In the genomic region with DNA sequence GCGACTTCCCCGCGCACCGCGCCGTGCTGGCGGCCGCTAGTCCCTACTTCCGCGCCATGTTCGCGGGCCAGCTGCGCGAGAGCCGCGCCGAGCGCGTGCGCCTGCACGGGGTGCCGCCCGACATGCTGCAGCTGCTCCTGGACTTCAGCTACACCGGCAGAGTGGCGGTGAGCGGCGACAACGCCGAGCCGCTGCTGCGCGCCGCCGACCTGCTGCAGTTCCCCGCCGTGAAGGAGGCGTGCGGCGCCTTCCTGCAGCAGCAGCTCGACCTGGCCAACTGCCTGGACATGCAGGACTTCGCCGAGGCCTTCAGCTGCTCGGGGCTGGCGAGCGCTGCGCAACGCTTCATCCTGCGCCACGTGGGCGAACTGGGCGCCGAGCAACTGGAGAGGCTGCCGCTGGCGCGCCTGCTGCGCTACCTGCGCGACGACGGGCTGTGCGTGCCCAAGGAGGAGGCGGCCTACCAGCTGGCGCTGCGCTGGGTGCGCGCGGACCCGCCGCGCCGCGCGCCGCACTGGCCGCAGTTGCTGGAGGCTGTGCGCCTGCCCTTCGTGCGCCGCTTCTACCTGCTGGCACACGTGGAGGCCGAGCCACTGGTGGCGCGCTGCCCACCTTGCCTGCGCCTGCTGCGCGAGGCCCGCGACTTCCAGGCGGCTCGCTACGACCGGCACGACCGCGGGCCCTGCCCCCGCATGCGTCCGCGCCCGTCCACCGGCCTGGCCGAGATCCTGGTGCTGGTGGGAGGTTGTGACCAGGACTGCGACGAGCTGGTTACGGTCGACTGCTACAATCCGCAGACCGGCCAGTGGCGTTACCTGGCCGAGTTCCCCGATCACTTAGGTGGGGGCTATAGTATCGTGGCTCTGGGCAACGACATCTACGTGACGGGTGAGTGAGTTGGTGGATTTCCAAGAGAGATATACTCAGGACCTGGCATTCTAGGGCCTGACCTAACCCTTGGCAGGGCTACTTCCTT, we compare ENCODE assay signal across 8 mouse cellular contexts. TPM values are rescaled to one million over a fixed set of nuclear protein-coding genes. Genes with fewer than 3 reads are reported as not detected.
DNase-seq lines count a peak whose midpoint lies in the region; ATAC-seq lines count a peak whose summit lies in the region.

No protein-coding gene starts in this region.

- under 1% methylated on average over 79 of the region's 115 CpGs for WGBS in hindbrain, embryonic 16.5 days
- WGBS in limb, embryonic 10.5 days = under 1% methylated on average over 115 of the region's 115 CpGs
- WGBS in midbrain, embryonic 10.5 days = under 1% methylated on average over 115 of the region's 115 CpGs

- H3K36me3 ChIP-seq in erythroblast, embryonic 14.5 days (ENCODE audit: control insufficient read depth) = peaks cover 31% of the 10 kb centered on the region
- H3K36me3 ChIP-seq in hindbrain, embryonic 16.5 days (ENCODE audit: control insufficient read depth, insufficient read depth, low read length) = no peaks in the 10 kb centered on the region
- peaks cover 28% of the 10 kb centered on the region for H3K36me3 ChIP-seq in limb, embryonic 10.5 days
- peaks cover 29% of the 10 kb centered on the region for H3K36me3 ChIP-seq in midbrain, embryonic 10.5 days

- peak overlapping the region; percentile 74 for H3K9ac ChIP-seq in hindbrain, embryonic 16.5 days (ENCODE audit: low read depth, low read length)

- peaks cover 2% of the 10 kb centered on the region; the same call in 1 of the 2 replicates for H3K9me3 ChIP-seq in erythroblast, embryonic 14.5 days (ENCODE audit: control insufficient read depth, low read length)
- H3K9me3 ChIP-seq in hindbrain, embryonic 16.5 days (ENCODE audit: control insufficient read depth, low read length) = no peaks in the 10 kb centered on the region
- H3K9me3 ChIP-seq in limb, embryonic 10.5 days (replicated peaks) = no peaks in the 10 kb centered on the region
- no peaks in the 10 kb centered on the region for H3K9me3 ChIP-seq in midbrain, embryonic 10.5 days (replicated peaks)

- H3K4me1 ChIP-seq in erythroblast, embryonic 14.5 days (ENCODE audit: control insufficient read depth) = peaks cover 66% of the 10 kb centered on the region
- peaks cover 29% of the 10 kb centered on the region for H3K4me1 ChIP-seq in hindbrain, embryonic 16.5 days (ENCODE audit: control insufficient read depth, insufficient read depth, low read depth, low read length)
- H3K4me1 ChIP-seq in limb, embryonic 10.5 days = peaks cover 52% of the 10 kb centered on the region
- peaks cover 56% of the 10 kb centered on the region for H3K4me1 ChIP-seq in midbrain, embryonic 10.5 days

- peaks cover 34% of the 10 kb centered on the region for H3K27me3 ChIP-seq in erythroblast, embryonic 14.5 days (ENCODE audit: control insufficient read depth)
- peaks cover 8% of the 10 kb centered on the region for H3K27me3 ChIP-seq in hindbrain, embryonic 16.5 days (replicated peaks; ENCODE audit: control insufficient read depth, insufficient read depth, low read length)
- H3K27me3 ChIP-seq in limb, embryonic 10.5 days (ENCODE audit: low read depth, poor library complexity, severe bottlenecking) = peaks cover 20% of the 10 kb centered on the region
- H3K27me3 ChIP-seq in midbrain, embryonic 10.5 days (ENCODE audit: low read depth, poor library complexity, severe bottlenecking) = peaks cover 39% of the 10 kb centered on the region

- peak overlapping the region; percentile 84 for H3K4me3 ChIP-seq in erythroblast, embryonic 14.5 days (replicated peaks)
- H3K4me3 ChIP-seq in hindbrain, embryonic 16.5 days (ENCODE audit: low read length) = peak overlapping the region; percentile 78
- H3K4me3 ChIP-seq in limb, embryonic 10.5 days = peak overlapping the region; percentile 93
- peak overlapping the region; percentile 88 for H3K4me3 ChIP-seq in midbrain, embryonic 10.5 days

- H3K27ac ChIP-seq in hindbrain, embryonic 16.5 days (ENCODE audit: low read depth, low read length) = peak overlapping the region; percentile 82
- H3K27ac ChIP-seq in limb, embryonic 10.5 days = peak overlapping the region; percentile 89
- H3K27ac ChIP-seq in midbrain, embryonic 10.5 days (replicated peaks) = peak overlapping the region; percentile 86

- DNase-seq in cerebellum, adult 11-12 months = peak; percentile 82
- peak; percentile 73 for DNase-seq in limb, embryonic 10.5 days (ENCODE audit: low spot score)
- no peak for DNase-seq in midbrain, embryonic 10.5 days (ENCODE audit: low spot score)
- peak; percentile 48 to 78 for DNase-seq in spleen, postnatal 4 days (ENCODE audit: low spot score in 2 of 2)

- ATAC-seq in erythroblast, adult 5-6 weeks (replicated peaks; ENCODE audit: low FRiP score, poor library complexity, severe bottlenecking) = no peak
- peak; percentile 55 for ATAC-seq in frontal cortex, adult (ENCODE audit: low TSS enrichment)
- ATAC-seq in hindbrain, embryonic 16.5 days = peak; percentile 77

- peak overlapping the region; percentile 99 for H3K4me2 ChIP-seq in hindbrain, embryonic 16.5 days (ENCODE audit: low read length)

RNA-seq across cellular contexts. Expression of a gene that starts 0.8 kb away (rescaled TPM):
- 0.97 and 1.1 TPM in 2 replicates for polyA plus RNA-seq in erythroblast, embryonic 14.5 days (2012)
- 0.77 and 2.3 TPM in 2 replicates for total RNA-seq in erythroblast, adult 5-6 weeks (2015; ENCODE audit: low replicate concordance)
- total RNA-seq in erythroblast, adult 5-6 weeks (2017; ENCODE audit: low replicate concordance) = 2.7 and 4.2 TPM in 2 replicates
- polyA plus RNA-seq in hindbrain, embryonic 16.5 days (2015; fragmentation: Nextera tagmentation; extraction: Ambion mirVana) = 4.7 and 5.0 TPM in 2 replicates
- polyA plus RNA-seq in limb, embryonic 10.5 days (2016; fragmentation: Nextera tagmentation; extraction: Ambion mirVana) = 9.7 and 10.6 TPM in 2 replicates
- 6.9 and 8.5 TPM in 2 replicates for polyA plus RNA-seq in midbrain, embryonic 10.5 days (2016; fragmentation: Nextera tagmentation; extraction: Ambion mirVana)

RNA-seq across cellular contexts. Expression of a gene that starts 13.3 kb away (rescaled TPM):
- 0.99 and 1.0 TPM in 2 replicates for polyA plus RNA-seq in erythroblast, embryonic 14.5 days (2012)
- 0.42 and 1.9 TPM in 2 replicates for total RNA-seq in erythroblast, adult 5-6 weeks (2015; ENCODE audit: low replicate concordance)
- 0.85 and 0.98 TPM in 2 replicates for total RNA-seq in erythroblast, adult 5-6 weeks (2017; ENCODE audit: low replicate concordance)
- polyA plus RNA-seq in hindbrain, embryonic 16.5 days (2015; fragmentation: Nextera tagmentation; extraction: Ambion mirVana) = 21.3 and 24.8 TPM in 2 replicates
- polyA plus RNA-seq in limb, embryonic 10.5 days (2016; fragmentation: Nextera tagmentation; extraction: Ambion mirVana) = 26.9 and 33.4 TPM in 2 replicates
- 23.9 and 30.4 TPM in 2 replicates for polyA plus RNA-seq in midbrain, embryonic 10.5 days (2016; fragmentation: Nextera tagmentation; extraction: Ambion mirVana)

RNA-seq across cellular contexts. Expression of a gene that starts 18.1 kb away (rescaled TPM):
- polyA plus RNA-seq in erythroblast, embryonic 14.5 days (2012) = 0.82 and 0.86 TPM in 2 replicates
- total RNA-seq in erythroblast, adult 5-6 weeks (2015; ENCODE audit: low replicate concordance) = 2.7 and 2.9 TPM in 2 replicates
- 2.9 and 4.2 TPM in 2 replicates for total RNA-seq in erythroblast, adult 5-6 weeks (2017; ENCODE audit: low replicate concordance)
- 18.1 and 20.9 TPM in 2 replicates for polyA plus RNA-seq in hindbrain, embryonic 16.5 days (2015; fragmentation: Nextera tagmentation; extraction: Ambion mirVana)
- 24.5 and 26.5 TPM in 2 replicates for polyA plus RNA-seq in limb, embryonic 10.5 days (2016; fragmentation: Nextera tagmentation; extraction: Ambion mirVana)
- polyA plus RNA-seq in midbrain, embryonic 10.5 days (2016; fragmentation: Nextera tagmentation; extraction: Ambion mirVana) = 18.7 and 25.6 TPM in 2 replicates

RNA-seq across cellular contexts. Expression of a gene that starts 20.6 kb away (rescaled TPM):
- 1.8 and 2.4 TPM in 2 replicates for polyA plus RNA-seq in erythroblast, embryonic 14.5 days (2012)
- total RNA-seq in erythroblast, adult 5-6 weeks (2015; ENCODE audit: low replicate concordance) = 0.58 and 2.1 TPM in 2 replicates
- 0.84 TPM in 1 of 2 replicates, not detected in the other for total RNA-seq in erythroblast, adult 5-6 weeks (2017; ENCODE audit: low replicate concordance)
- polyA plus RNA-seq in hindbrain, embryonic 16.5 days (2015; fragmentation: Nextera tagmentation; extraction: Ambion mirVana) = 35.4 and 35.7 TPM in 2 replicates
- polyA plus RNA-seq in limb, embryonic 10.5 days (2016; fragmentation: Nextera tagmentation; extraction: Ambion mirVana) = 36.0 and 43.1 TPM in 2 replicates
- polyA plus RNA-seq in midbrain, embryonic 10.5 days (2016; fragmentation: Nextera tagmentation; extraction: Ambion mirVana) = 32.1 and 36.2 TPM in 2 replicates

RNA-seq across cellular contexts. Expression of a gene that starts 29.0 kb away (rescaled TPM):
- not detected in 2 replicates for polyA plus RNA-seq in erythroblast, embryonic 14.5 days (2012)
- 1.9 TPM in 1 of 2 replicates, not detected in the other for total RNA-seq in erythroblast, adult 5-6 weeks (2015; ENCODE audit: low replicate concordance)
- not detected in 2 replicates for total RNA-seq in erythroblast, adult 5-6 weeks (2017; ENCODE audit: low replicate concordance)
- 1.9 and 2.0 TPM in 2 replicates for polyA plus RNA-seq in hindbrain, embryonic 16.5 days (2015; fragmentation: Nextera tagmentation; extraction: Ambion mirVana)
- 0.35 and 0.65 TPM in 2 replicates for polyA plus RNA-seq in limb, embryonic 10.5 days (2016; fragmentation: Nextera tagmentation; extraction: Ambion mirVana)
- 0.73 and 0.75 TPM in 2 replicates for polyA plus RNA-seq in midbrain, embryonic 10.5 days (2016; fragmentation: Nextera tagmentation; extraction: Ambion mirVana)

Comparison
In these comparisons a context has a peak if more than half of its experiments do, and no peak if none do; other contexts are left out.
1. RNA of a gene that starts 13.3 kb away (polyA plus RNA-seq): 26.9 to 33.4 TPM in limb, embryonic 10.5 days, 23.9 to 30.4 TPM in midbrain, embryonic 10.5 days and 21.3 to 24.8 TPM in hindbrain, embryonic 16.5 days; 0.99 to 1.0 TPM in erythroblast, embryonic 14.5 days; every median in the first group is over 10 times any median in the second.
2. RNA of a gene that starts 18.1 kb away (polyA plus RNA-seq): 24.5 to 26.5 TPM in limb, embryonic 10.5 days, 18.7 to 25.6 TPM in midbrain, embryonic 10.5 days and 18.1 to 20.9 TPM in hindbrain, embryonic 16.5 days; 0.82 to 0.86 TPM in erythroblast, embryonic 14.5 days; every median in the first group is over 10 times any median in the second.
3. Peak in every context shown above with its lines, with median percentiles within 50 percentile points of each other: H3K4me3 ChIP-seq and H3K27ac ChIP-seq.